Mouse (Mus musculus) liver, postnatal 0 days (tissue): ENCODE measurements around the gene Hoxc12. TPM values are rescaled to one million over a fixed set of nuclear protein-coding genes. Genes with fewer than 3 reads are reported as not detected.

ENCODE experiments used
- ATAC-seq: fragments of 200-750 bp; cut with Nextera tagmentation; 2 replicates; pipeline ENCODE4 v1.8.0; 2017; ENCODE audit warnings: mild to moderate bottlenecking, moderate library complexity
- DNase-seq: peaks from one replicate; pipeline ENCODE4 v3.0.0-alpha.2; 2016
- H3K27ac ChIP-seq: fragments of 300-500 bp; sonication (generic); 2 replicates; pipeline ENCODE4 v1.5.1; 2014; ENCODE audit warnings: antibody characterized with exemption, moderate library complexity, mild to moderate bottlenecking, low read depth
- H3K27me3 ChIP-seq: fragments of 300-500 bp; sonication (generic); 2 replicates; pipeline ENCODE4 v1.6.1; 2014; ENCODE audit warnings: low read length, control low read depth, mixed read lengths; ENCODE audit not compliant: insufficient read depth
- H3K36me3 ChIP-seq: fragments of 300-500 bp; sonication (generic); replicated peaks from 2 replicates; pipeline ENCODE4 v1.6.1; 2014; ENCODE audit warnings: mild to moderate bottlenecking, control low read depth, low read length, moderate library complexity, mixed read lengths; ENCODE audit not compliant: insufficient read depth
- H3K4me1 ChIP-seq: fragments of 300-500 bp; sonication (generic); 2 replicates; pipeline ENCODE4 v1.6.1; 2014; ENCODE audit warnings: antibody characterized with exemption, mild to moderate bottlenecking, control low read depth; ENCODE audit not compliant: insufficient read depth
- H3K4me2 ChIP-seq: fragments of 300-500 bp; sonication (generic); 2 replicates; pipeline ENCODE4 v1.6.1; 2014; ENCODE audit warnings: low read depth, mild to moderate bottlenecking, low read length, moderate library complexity, mixed read lengths
- H3K4me3 ChIP-seq: fragments of 300-500 bp; sonication (generic); 2 replicates; pipeline ENCODE4 v1.5.1; 2014; ENCODE audit warnings: low read depth, low read length
- H3K9ac ChIP-seq: fragments of 300-500 bp; sonication (generic); replicated peaks from 2 replicates; pipeline ENCODE4 v1.6.1; 2014; ENCODE audit warnings: mild to moderate bottlenecking, moderate library complexity
- H3K9me3 ChIP-seq: fragments of 300-500 bp; sonication (generic); 2 replicates; pipeline ENCODE4 v1.6.1; 2016; ENCODE audit warnings: mild to moderate bottlenecking, control low read depth, low read length, mixed read lengths
- CTCF ChIP-seq: sonication (generic); IDR thresholded peaks from 2 replicates; pipeline ENCODE4 v1.5.1; 2016; ENCODE audit warnings: antibody characterized with exemption, low read depth
- EP300 ChIP-seq: IDR thresholded peaks from 2 replicates; pipeline ENCODE4 v1.6.1; 2016; ENCODE audit warnings: antibody characterized with exemption, low read depth, mild to moderate bottlenecking
- WGBS: fragments of 180-500 bp; shearing (Covaris S2); extraction: QIAGEN DNeasy Blood & Tissue Kit; methylation state at CpG from one replicate; pipeline ENCODE4 v1.1.7; 2014; ENCODE audit not compliant: insufficient replicate concordance; 5-methylcytosine and 5-hydroxymethylcytosine counted together
- polyA plus RNA-seq: library from polyadenylated mRNA; unstranded; fragments of >200 nt; fragmentation: Nextera tagmentation; extraction: Ambion mirVana; gene quantifications from 2 replicates; pipeline ENCODE4 v1.2.1, GENCODE M21; 2015

The Hoxc12 gene
- polyA plus RNA-seq, 1 experiment from 2014 or later = not detected

DNA sequence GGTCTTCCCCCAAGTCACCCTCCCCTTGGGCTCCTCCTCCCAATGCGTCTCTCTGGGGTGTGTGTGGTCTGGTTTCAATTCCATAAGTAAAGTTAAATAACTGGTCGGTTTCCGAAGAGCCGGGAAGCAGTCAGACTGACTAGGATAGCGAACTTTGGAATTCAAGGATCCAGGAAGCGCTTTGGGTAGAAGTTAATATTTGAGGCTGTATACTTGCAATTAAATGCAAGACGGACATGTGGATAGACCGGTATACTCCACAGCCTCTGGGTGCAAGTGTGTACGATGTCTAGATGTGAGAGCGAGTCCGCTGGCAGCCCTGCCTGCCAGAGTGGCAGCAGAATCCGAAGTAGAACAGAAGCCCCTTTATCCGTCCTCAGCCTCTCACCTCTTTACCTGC lies 25.9 kb downstream of the Hoxc12 start:
- H3K4me2 ChIP-seq = no peak overlapping the region
- H3K27ac ChIP-seq = no peak overlapping the region
- H3K9me3 ChIP-seq = no peaks in the 10 kb centered on the region
- H3K4me3 ChIP-seq = no peak overlapping the region
- no peaks in the 10 kb centered on the region for H3K36me3 ChIP-seq
- H3K9ac ChIP-seq = no peak overlapping the region
- WGBS = 6% methylated on average over 13 of the region's 13 CpGs
- peaks cover 92% of the 10 kb centered on the region for H3K27me3 ChIP-seq
- DNase-seq (no peak), ATAC-seq (no peak)
- TF ChIP-seq EP300 = no peak
- no peak for TF ChIP-seq CTCF
- no peaks in the 10 kb centered on the region for H3K4me1 ChIP-seq

DNA sequence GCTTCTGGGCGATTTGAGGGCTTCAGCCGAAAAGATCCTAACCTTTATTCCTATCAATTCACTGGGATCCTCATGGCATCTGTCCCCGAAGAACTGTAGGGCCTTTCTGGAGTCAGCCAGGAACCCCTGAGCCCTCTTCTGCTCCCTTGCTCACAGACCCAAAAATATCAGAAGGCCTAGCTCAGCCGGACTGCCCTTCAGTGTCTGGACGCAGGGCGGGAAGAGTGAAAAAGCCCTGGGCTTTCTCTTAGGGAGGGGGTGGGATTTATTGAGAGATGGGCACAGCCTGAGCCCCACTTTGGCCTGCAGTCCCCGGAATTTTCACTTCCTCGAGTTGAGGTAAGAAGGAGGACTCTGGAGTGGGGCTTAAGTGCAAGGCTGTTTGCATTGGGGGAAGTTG lies 26.7 kb downstream of the Hoxc12 start:
- H3K4me3 ChIP-seq = no peak overlapping the region
- no peak overlapping the region for H3K4me2 ChIP-seq
- no peaks in the 10 kb centered on the region for H3K4me1 ChIP-seq
- TF ChIP-seq CTCF = no peak
- no peak for TF ChIP-seq EP300
- ATAC-seq = no peak
- H3K9me3 ChIP-seq = no peaks in the 10 kb centered on the region
- no peak overlapping the region for H3K27ac ChIP-seq
- DNase-seq = no peak
- H3K27me3 ChIP-seq = peaks cover 92% of the 10 kb centered on the region
- no peaks in the 10 kb centered on the region for H3K36me3 ChIP-seq
- H3K9ac ChIP-seq = no peak overlapping the region
- WGBS = 6% methylated on average over 8 of the region's 8 CpGs

DNA sequence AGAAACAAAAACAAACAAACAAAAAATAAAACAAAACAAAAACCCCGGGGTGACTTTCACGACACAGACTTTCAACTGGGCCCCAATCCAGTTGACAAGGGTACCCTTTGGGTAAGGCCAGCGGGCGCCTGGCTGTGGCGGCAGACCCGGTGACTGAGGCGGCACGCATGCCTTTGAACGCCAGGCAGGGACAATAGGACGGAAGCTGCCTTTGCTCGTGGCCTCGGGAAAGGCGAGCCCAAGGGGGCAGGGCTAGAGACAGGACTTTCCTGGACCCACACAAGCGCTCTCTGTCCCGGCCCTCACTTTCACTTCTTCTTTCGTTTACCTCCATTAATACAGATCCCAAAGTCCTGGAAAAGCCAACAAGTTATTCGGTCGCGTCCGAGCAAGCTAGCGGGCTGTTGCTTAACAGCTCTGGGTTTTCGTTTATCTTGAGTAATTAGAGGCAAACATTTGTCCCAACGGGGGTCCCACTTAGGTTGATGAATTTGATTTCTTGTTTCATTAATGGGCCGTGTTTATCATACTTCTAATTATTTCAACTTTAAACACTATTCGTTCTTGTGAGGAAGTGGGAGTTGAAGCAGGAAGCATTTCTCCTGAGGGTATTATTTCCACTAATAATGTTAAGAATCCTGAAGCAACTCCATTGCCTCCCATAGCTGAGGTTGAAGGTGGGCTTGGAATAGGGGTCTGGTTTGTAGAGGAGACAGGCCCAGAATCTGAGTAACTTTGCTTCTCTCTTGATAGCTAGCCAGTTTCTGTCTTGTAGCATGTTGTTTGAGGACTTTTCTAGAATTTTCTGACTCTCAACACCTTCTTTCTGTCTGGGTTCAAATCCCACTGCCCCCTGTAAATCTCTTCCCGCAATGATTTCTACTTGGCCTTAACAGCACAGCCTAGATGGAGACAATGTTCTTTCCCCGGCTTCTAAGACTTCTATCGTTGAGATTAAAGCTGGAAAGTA lies 27.4 kb downstream of the Hoxc12 start:
- no peaks in the 10 kb centered on the region for H3K36me3 ChIP-seq
- no peaks in the 10 kb centered on the region for H3K9me3 ChIP-seq
- WGBS = 3% methylated on average over 28 of the region's 28 CpGs
- H3K4me3 ChIP-seq = peak overlapping the region; percentile 20
- H3K9ac ChIP-seq = no peak overlapping the region
- TF ChIP-seq CTCF (no peak), EP300 (no peak)
- ATAC-seq (no peak), DNase-seq (no peak)
- H3K27me3 ChIP-seq = peaks cover 92% of the 10 kb centered on the region
- H3K27ac ChIP-seq = no peak overlapping the region
- no peaks in the 10 kb centered on the region for H3K4me1 ChIP-seq
- H3K4me2 ChIP-seq = peak overlapping the region; percentile 27; the same call in 1 of the 2 replicates

DNA sequence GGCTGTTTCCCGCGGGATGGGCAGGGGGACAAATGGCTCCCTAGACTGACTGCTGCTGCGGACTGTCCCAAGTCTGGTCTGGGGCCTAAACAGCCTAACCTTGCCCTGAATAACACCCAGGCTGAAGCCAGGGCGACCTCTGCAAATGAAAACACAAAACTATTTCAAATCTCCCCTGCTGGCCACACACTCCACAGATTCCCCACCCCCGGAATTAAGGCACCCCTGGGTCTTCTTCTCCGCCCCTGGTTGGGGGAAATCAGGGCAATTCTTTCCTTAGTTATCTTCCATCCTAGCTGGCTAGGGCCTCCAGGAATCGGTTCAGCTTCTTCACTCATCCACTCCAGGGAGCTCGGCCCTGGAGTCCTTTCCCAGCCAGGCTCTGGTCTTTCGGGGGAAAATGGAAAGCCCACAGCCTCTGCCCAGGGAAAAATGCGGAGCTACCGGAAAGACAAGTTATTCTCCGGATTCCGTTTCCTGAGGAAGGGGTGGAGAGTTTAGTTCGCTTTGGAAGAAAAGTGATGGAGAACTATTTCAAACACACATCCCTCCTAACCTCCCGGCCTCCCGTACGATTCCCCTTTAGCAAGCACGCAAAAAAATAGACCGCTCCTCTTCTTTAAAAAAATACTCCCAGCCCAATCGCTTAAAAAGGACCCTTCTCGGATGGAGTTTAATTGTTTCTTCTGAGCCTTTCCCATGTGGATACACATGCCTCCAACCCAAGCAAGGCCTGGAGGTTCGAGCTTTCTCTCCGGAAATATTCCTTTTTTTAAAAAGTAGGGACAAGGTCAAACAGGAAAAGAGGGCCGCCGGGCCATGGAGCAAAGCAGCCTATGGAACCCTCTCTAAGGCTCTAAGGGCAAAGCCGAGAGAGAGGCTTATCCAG lies 28.7 kb downstream of the Hoxc12 start:
- WGBS = 8% methylated on average over 26 of the region's 26 CpGs

DNA sequence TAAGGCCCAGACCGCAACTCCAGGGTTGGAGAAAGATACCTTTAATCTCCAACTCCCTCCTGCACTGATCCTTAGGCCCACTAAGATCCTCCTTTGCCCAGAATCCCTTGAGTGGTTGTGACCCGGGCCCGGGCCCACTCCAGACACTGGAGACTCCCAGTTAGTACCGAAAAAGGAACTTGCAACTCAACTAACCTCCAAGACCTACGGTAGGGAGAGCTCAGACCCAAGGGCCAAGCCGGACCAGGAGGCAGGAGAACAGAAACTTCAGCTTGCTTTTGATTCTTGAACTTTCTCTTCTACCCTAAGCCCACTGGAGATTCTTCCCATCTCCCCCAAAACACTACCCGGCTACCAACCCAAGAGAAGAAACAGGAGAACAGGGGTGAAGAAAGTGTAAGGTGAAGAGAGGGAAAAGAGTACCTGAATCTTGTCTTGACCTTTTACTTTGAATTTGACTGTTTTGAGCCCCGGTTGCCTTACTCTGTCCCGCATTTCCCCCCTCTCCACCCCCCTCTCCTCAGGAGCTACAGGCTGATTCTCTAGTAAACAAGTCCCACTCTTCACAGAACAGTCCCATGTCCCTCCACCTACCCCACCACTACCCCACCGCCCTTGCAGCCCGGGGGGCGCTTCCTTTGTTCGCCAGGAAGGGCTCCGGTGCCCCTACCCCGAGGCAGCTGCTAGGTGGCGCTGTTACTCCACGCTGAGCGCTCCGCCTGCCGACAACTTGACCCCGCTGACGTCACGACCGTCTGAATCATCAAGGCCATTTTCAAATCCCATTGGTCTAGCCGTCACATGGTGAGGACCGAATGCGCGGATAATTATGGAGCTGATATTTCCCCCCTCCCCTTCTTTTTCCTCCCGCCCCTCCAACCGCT lies 29.6 kb downstream of the Hoxc12 start:
- ATAC-seq (0 out of 2 replicates have a peak, but pooled peaks have one; percentile 45), DNase-seq (peak; percentile 77)
- Histone ChIP-seq H3K9me3 (no peaks in the 10 kb centered on the region), H3K4me3 (no peak overlapping the region), H3K27me3 (peaks cover 97% of the 10 kb centered on the region), H3K9ac (no peak overlapping the region), H3K4me2 (no peak overlapping the region), H3K36me3 (no peaks in the 10 kb centered on the region), H3K4me1 (no peaks in the 10 kb centered on the region), H3K27ac (no peak overlapping the region)
- 3% methylated on average over 28 of the region's 30 CpGs for WGBS
- TF ChIP-seq CTCF (peak; percentile 73), EP300 (no peak)

More for the DNA sequence above, 28.7 kb downstream of the Hoxc12 start:
- ATAC-seq (no peak), DNase-seq (no peak)
- H3K4me1 ChIP-seq = no peaks in the 10 kb centered on the region
- TF ChIP-seq EP300 = no peak
- no peak for TF ChIP-seq CTCF
- H3K9me3 ChIP-seq = no peaks in the 10 kb centered on the region
- H3K36me3 ChIP-seq = no peaks in the 10 kb centered on the region
- H3K27me3 ChIP-seq = peaks cover 96% of the 10 kb centered on the region
- no peak overlapping the region for H3K4me2 ChIP-seq
- H3K27ac ChIP-seq = no peak overlapping the region
- H3K9ac ChIP-seq = no peak overlapping the region
- no peak overlapping the region for H3K4me3 ChIP-seq
